Mouse (Mus musculus) natural killer cell, adult 2 months (primary cell): Measurements from ENCODE around the gene Ube4b.
A peak's percentile ranks its signal among the peaks of the same experiment; 100 is the strongest.

ENCODE experiments used
- DNase-seq, 2 experiments: peaks; one replicate each; pipeline ENCODE4 v3.0.0; 2022; ENCODE audit warnings: low spot score in 2 of 2

The Ube4b gene

GRCm38 (mm10) chr4:149339426-149340214 is 86.9 kb downstream of the Ube4b start:
- no peak for DNase-seq

GRCm38 (mm10) chr4:149338137-149338536 is 88.4 kb downstream of the Ube4b start:
- no peak for DNase-seq

GRCm38 (mm10) chr4:149337353-149337752 is 89.2 kb downstream of the Ube4b start:
- no peak for DNase-seq

- no peak for DNase-seq
Measured at GRCm38 (mm10) chr4:149336302-149336701, 90.2 kb downstream of the Ube4b start.

- no peak for DNase-seq
Measured at GRCm38 (mm10) chr4:149334881-149335280, 91.7 kb downstream of the Ube4b start.

- DNase-seq, result no peak
Measured at GRCm38 (mm10) chr4:149332726-149333125, 93.8 kb downstream of the Ube4b start.

GRCm38 (mm10) chr4:149330495-149330894 is 96.1 kb downstream of the Ube4b start:
- no peak for DNase-seq

GRCm38 (mm10) chr4:149328735-149329134 is 97.8 kb downstream of the Ube4b start:
- no peak for DNase-seq

GRCm38 (mm10) chr4:149327281-149327680 is 99.3 kb downstream of the Ube4b start:
- no peak for DNase-seq

GRCm38 (mm10) chr4:149325411-149326162 is 101.0 kb downstream of the Ube4b start:
- no peak for DNase-seq

GRCm38 (mm10) chr4:149323730-149324129 is 102.8 kb downstream of the Ube4b start:
- DNase-seq, result no peak

GRCm38 (mm10) chr4:149322718-149323117 is 103.8 kb downstream of the Ube4b start:
- no peak for DNase-seq

- no peak for DNase-seq
Measured at GRCm38 (mm10) chr4:149322286-149322685, 104.3 kb downstream of the Ube4b start.

- DNase-seq, result no peak
Measured at GRCm38 (mm10) chr4:149319088-149319487, 107.5 kb downstream of the Ube4b start.

GRCm38 (mm10) chr4:149317387-149317786 is 109.2 kb downstream of the Ube4b start:
- no peak for DNase-seq

GRCm38 (mm10) chr4:149314275-149314837 is 112.2 kb downstream of the Ube4b start:
- DNase-seq, result no peak

GRCm38 (mm10) chr4:149313558-149314253 is 112.8 kb downstream of the Ube4b start:
- no peak for DNase-seq

- no peak for DNase-seq
Measured at GRCm38 (mm10) chr4:149311996-149312395, 114.6 kb downstream of the Ube4b start.

GRCm38 (mm10) chr4:149308491-149308820 is 118.1 kb downstream of the Ube4b start:
- DNase-seq, result no peak

GRCm38 (mm10) chr4:149307596-149308490 is 118.7 kb downstream of the Ube4b start, which contains the start of gene Kif1b:
TSS of gene Kif1b (minus strand) at chr4:149307693.
- DNase-seq, result peak; percentile 98
